Mouse (Mus musculus) embryonic facial prominence, embryonic 11.5 days (tissue): ENCODE measurements around the gene Hid1. TPM values are rescaled to one million over a fixed set of nuclear protein-coding genes. Genes with fewer than 3 reads are reported as not detected.
A peak's percentile ranks its signal among the peaks of the same experiment; 100 is the strongest.

Experiments used
- ATAC-seq: fragments of 200-750 bp; cut with Nextera tagmentation; replicated peaks from 2 replicates; pipeline ENCODE4 v1.8.0; 2017; ENCODE audit warnings: low read depth; ENCODE audit not compliant: insufficient number of reproducible peaks, low FRiP score, low TSS enrichment
- DNase-seq: peaks from one replicate; pipeline ENCODE4 v3.0.0-alpha.2; 2015; ENCODE audit warnings: low spot score
- H3K27ac ChIP-seq: fragments of 300-500 bp; sonication (generic); replicated peaks from 2 replicates; pipeline ENCODE4 v1.5.1; 2014; ENCODE audit warnings: mild to moderate bottlenecking, low read depth, low read length, control low read depth
- H3K27me3 ChIP-seq: fragments of 300-500 bp; sonication (generic); 2 replicates; pipeline ENCODE4 v1.6.1; 2014; ENCODE audit warnings: mild to moderate bottlenecking, low read length, moderate library complexity, mixed read lengths; ENCODE audit not compliant: control insufficient read depth, insufficient read depth
- H3K36me3 ChIP-seq: fragments of 300-500 bp; sonication (generic); replicated peaks from 2 replicates; pipeline ENCODE4 v1.6.1; 2014; ENCODE audit warnings: low read depth, mild to moderate bottlenecking, low read length, moderate library complexity, mixed read lengths; ENCODE audit not compliant: control insufficient read depth, insufficient read depth
- H3K4me1 ChIP-seq: fragments of 300-500 bp; sonication (generic); 2 replicates; pipeline ENCODE4 v1.6.1; 2014; ENCODE audit warnings: low read length, mixed read lengths; ENCODE audit not compliant: control insufficient read depth, insufficient read depth
- H3K4me2 ChIP-seq: fragments of 300-500 bp; sonication (generic); 2 replicates; pipeline ENCODE4 v1.6.1; 2014; ENCODE audit warnings: low read depth, mild to moderate bottlenecking, control low read depth, low read length, moderate library complexity
- H3K4me3 ChIP-seq: fragments of 300-500 bp; sonication (generic); 2 replicates; pipeline ENCODE4 v1.5.1; 2014; ENCODE audit warnings: low read depth, low read length, control low read depth
- H3K9ac ChIP-seq: fragments of 300-500 bp; sonication (generic); replicated peaks from 2 replicates; pipeline ENCODE4 v1.6.1; 2014; ENCODE audit warnings: mild to moderate bottlenecking, control low read depth, low read length
- H3K9me3 ChIP-seq: fragments of 300-500 bp; sonication (generic); replicated peaks from 2 replicates; pipeline ENCODE4 v1.6.1; 2016; ENCODE audit warnings: mild to moderate bottlenecking, low read length, inconsistent platforms, mixed read lengths; ENCODE audit not compliant: control insufficient read depth
- WGBS: fragments of 180-500 bp; shearing (Covaris S2); extraction: QIAGEN DNeasy Blood & Tissue Kit; methylation state at CpG from one replicate; pipeline ENCODE4 v1.1.7; 2014; 5-methylcytosine and 5-hydroxymethylcytosine counted together
- polyA plus RNA-seq: library from polyadenylated mRNA; unstranded; fragments of >200 nt; fragmentation: Nextera tagmentation; extraction: Ambion mirVana; gene quantifications from 2 replicates; pipeline ENCODE4 v1.2.1, GENCODE M21; 2014

The Hid1 gene
- polyA plus RNA-seq, 1 experiment from 2014 or later: 6.9 TPM

DNA sequence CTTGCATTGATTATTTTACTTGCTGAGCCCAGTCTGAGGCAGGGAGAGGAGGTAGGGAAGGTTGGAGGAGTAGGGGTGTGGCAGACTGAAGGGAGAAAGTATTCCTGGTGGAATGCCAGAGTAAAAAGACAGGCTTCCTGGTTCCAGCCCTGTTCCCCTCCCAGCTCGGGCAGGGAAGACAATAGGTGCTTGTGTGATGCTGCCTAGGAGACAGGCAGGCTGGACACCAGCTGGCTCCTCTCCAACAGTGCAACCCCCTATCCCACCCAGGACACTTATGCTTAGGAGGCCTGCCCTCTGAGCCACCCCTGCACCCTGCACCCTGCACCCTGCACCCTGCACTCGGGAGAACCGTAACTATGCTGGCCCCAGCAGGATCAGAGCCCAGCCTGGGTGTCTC is 8.3 kb downstream of the Hid1 start:
- DNase-seq (no peak), ATAC-seq (0 out of 2 replicates have a peak, but pooled peaks have one; percentile 45)
- Histone ChIP-seq H3K27ac (no peak overlapping the region), H3K9me3 (no peaks in the 10 kb centered on the region), H3K9ac (no peak overlapping the region; the same call in 1 of the 2 replicates), H3K4me3 (no peak overlapping the region), H3K27me3 (no peaks in the 10 kb centered on the region), H3K4me2 (no peak overlapping the region), H3K4me1 (no peaks in the 10 kb centered on the region), H3K36me3 (no peaks in the 10 kb centered on the region)
- 46% methylated on average over 3 of the region's 3 CpGs for WGBS

GRCm38 (mm10) chr11:115358468-115358867 is 9.1 kb downstream of the Hid1 start:
- 17% methylated on average over 5 of the region's 5 CpGs for WGBS
- H3K27ac ChIP-seq: no peak overlapping the region
- no peaks in the 10 kb centered on the region for H3K4me1 ChIP-seq
- ATAC-seq: no peak
- 0 out of 2 replicates have a peak overlapping the region, but pooled peaks have one; percentile 32 for H3K9ac ChIP-seq
- DNase-seq: peak; percentile 90
- no peaks in the 10 kb centered on the region for H3K9me3 ChIP-seq
- no peak overlapping the region for H3K4me2 ChIP-seq
- no peak overlapping the region for H3K4me3 ChIP-seq
- no peaks in the 10 kb centered on the region for H3K27me3 ChIP-seq
- H3K36me3 ChIP-seq: no peaks in the 10 kb centered on the region

DNA sequence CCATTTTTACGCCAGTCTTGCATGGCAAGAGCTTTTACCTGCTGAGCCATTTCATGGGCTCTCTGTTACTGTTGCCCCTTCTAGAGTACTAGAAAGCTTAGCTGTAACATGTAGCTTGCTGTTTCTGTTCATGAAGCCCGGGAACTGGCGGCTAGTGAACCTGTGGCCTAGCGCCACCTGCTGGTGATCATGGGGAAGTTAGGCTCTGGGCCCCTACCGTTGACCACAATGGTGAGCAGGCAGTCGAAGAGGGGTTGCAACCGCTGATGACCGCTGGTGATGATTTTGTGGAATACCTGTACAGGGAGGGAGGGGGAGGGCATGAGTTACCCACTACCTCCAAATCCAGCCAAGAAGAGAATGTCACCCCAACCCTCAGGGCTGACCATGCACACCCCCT is 13.4 kb downstream of the Hid1 start:
- Histone ChIP-seq H3K27me3 (no peaks in the 10 kb centered on the region), H3K36me3 (no peaks in the 10 kb centered on the region), H3K27ac (no peak overlapping the region), H3K9me3 (no peaks in the 10 kb centered on the region), H3K4me3 (no peak overlapping the region), H3K9ac (no peak overlapping the region), H3K4me1 (no peaks in the 10 kb centered on the region), H3K4me2 (no peak overlapping the region)
- 9% methylated on average over 8 of the region's 8 CpGs for WGBS
- DNase-seq (peak; percentile 90), ATAC-seq (no peak)

DNA sequence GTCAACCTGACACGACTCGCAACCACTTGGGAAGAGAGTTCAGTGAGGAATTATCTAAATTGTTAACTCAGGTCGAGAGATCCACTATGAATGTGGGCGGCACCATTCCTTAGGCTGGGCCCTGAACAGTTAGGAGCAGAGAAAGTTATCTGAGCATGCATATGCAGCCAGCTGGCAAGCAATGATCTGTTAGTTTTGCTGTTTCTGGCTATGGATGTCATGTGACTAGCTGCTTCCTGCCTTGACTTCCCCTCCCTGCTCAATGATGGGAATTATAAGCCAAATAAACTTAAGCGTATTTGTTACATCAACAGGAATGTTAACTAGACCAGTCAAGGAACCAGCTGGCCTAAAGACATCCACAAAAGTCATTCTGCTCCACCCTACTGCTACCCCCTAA is 14.2 kb downstream of the Hid1 start:
- H3K9me3 ChIP-seq: no peaks in the 10 kb centered on the region
- H3K36me3 ChIP-seq: no peaks in the 10 kb centered on the region
- no peaks in the 10 kb centered on the region for H3K4me1 ChIP-seq
- no peaks in the 10 kb centered on the region for H3K27me3 ChIP-seq
- ATAC-seq: no peak
- no peak overlapping the region for H3K9ac ChIP-seq
- no peak for DNase-seq
- WGBS: 86% methylated on average over 5 of the region's 5 CpGs
- H3K4me3 ChIP-seq: no peak overlapping the region
- H3K27ac ChIP-seq: no peak overlapping the region
- H3K4me2 ChIP-seq: no peak overlapping the region

DNA sequence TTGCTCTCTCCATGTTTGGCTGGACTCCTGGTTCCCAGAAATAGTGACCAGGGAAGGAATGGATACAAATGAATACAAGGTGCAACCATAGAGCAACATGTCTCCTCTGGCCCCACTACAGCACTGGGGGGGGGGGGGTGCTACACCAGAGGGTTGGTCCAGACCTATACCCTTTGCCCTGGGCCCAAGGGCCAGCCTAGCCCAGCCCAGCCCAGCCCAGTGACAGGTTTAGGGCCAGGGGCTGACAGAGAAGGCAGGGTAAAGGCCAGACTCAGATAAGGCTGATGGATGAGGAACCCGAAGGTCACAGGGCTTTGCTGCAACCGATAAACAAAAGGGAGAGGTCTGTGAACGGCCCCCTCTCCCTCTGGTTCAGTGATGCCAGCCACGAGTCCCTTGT is 17.6 kb downstream of the Hid1 start:
- no peaks in the 10 kb centered on the region for H3K27me3 ChIP-seq
- no peak overlapping the region for H3K9ac ChIP-seq
- 84% methylated on average over 4 of the region's 4 CpGs for WGBS
- no peak overlapping the region for H3K27ac ChIP-seq
- H3K9me3 ChIP-seq: no peaks in the 10 kb centered on the region
- H3K4me1 ChIP-seq: peaks cover 10% of the 10 kb centered on the region
- H3K36me3 ChIP-seq: no peaks in the 10 kb centered on the region
- DNase-seq: no peak
- no peak overlapping the region for H3K4me2 ChIP-seq
- no peak for ATAC-seq
- H3K4me3 ChIP-seq: no peak overlapping the region

GRCm38 (mm10) chr11:115348681-115349248 is 18.8 kb downstream of the Hid1 start:
- Histone ChIP-seq H3K4me1 (peaks cover 13% of the 10 kb centered on the region), H3K4me2 (no peak overlapping the region), H3K27me3 (peaks cover 6% of the 10 kb centered on the region; the same call in 1 of the 2 replicates), H3K36me3 (no peaks in the 10 kb centered on the region), H3K27ac (no peak overlapping the region), H3K9me3 (no peaks in the 10 kb centered on the region), H3K4me3 (no peak overlapping the region), H3K9ac (no peak overlapping the region)
- DNase-seq: no peak
- WGBS: 55% methylated on average over 17 of the region's 17 CpGs
- ATAC-seq: no peak

GRCm38 (mm10) chr11:115345515-115345914 is 22.0 kb downstream of the Hid1 start:
- peaks cover 6% of the 10 kb centered on the region; the same call in 1 of the 2 replicates for H3K27me3 ChIP-seq
- ATAC-seq (peak; percentile 56; the same call in 1 of the 2 replicates), DNase-seq (peak; percentile 92)
- no peak overlapping the region for H3K27ac ChIP-seq
- no peaks in the 10 kb centered on the region for H3K9me3 ChIP-seq
- H3K4me2 ChIP-seq: no peak overlapping the region; the same call in 1 of the 2 replicates
- 13% methylated on average over 7 of the region's 7 CpGs for WGBS
- H3K36me3 ChIP-seq: no peaks in the 10 kb centered on the region
- H3K9ac ChIP-seq: no peak overlapping the region
- no peak overlapping the region for H3K4me3 ChIP-seq
- H3K4me1 ChIP-seq: peaks cover 13% of the 10 kb centered on the region

DNA sequence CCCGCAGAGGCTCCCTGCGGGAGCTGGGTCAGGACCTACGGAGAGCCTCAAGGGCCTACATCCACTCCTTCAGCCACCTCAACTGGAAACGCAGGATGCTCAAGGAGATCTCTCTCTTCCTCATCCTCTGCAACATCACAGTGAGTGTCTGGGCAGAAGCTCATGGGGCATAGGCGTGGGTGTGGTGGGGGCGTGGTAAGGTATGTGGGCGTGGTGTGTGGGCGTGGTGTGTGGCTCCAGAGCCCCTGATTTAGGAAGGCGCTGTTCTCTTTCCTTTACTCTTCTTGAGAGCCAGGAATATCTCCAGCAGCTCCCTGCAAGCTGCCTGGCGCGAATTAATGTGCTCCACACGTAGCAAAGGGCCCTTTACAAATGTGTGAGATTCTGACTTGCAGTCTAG is 22.6 kb downstream of the Hid1 start:
- H3K27ac ChIP-seq: no peak overlapping the region
- no peak overlapping the region for H3K4me2 ChIP-seq
- H3K9me3 ChIP-seq: no peaks in the 10 kb centered on the region
- 13% methylated on average over 12 of the region's 12 CpGs for WGBS
- H3K36me3 ChIP-seq: no peaks in the 10 kb centered on the region
- no peak overlapping the region; the same call in 1 of the 2 replicates for H3K9ac ChIP-seq
- ATAC-seq (no peak), DNase-seq (peak; percentile 33)
- peaks cover 13% of the 10 kb centered on the region for H3K4me1 ChIP-seq
- peaks cover 6% of the 10 kb centered on the region; the same call in 1 of the 2 replicates for H3K27me3 ChIP-seq
- no peak overlapping the region for H3K4me3 ChIP-seq
